Mouse (Mus musculus) cerebellum, adult 2 months (tissue): ENCODE measurements around the gene Ror1.

Experiments used
- CTCF ChIP-seq: fragments of 200-500 bp; IDR thresholded peaks from 2 replicates; pipeline ENCODE4 v1.5.1; 2011; ENCODE audit warnings: low read depth, mild to moderate bottlenecking, control low read depth, low read length, moderate library complexity, borderline replicate concordance; ENCODE audit not compliant: insufficient read depth
- POLR2A ChIP-seq: fragments of 200-500 bp; IDR thresholded peaks from 2 replicates; pipeline ENCODE4 v1.6.1; 2011; ENCODE audit warnings: low read length, control low read depth, borderline replicate concordance; ENCODE audit not compliant: insufficient read depth

- TF ChIP-seq CTCF, result no peak
- TF ChIP-seq POLR2A, result no peak
Measured at GRCm38 (mm10) chr4:100170161-100170650, 74.6 kb downstream of the Ror1 start.
